Mouse (Mus musculus): ENCODE measurements at regions not wholly inside any gene's neighbourhood (a gene's known extent, or its start where the extent isn't known, plus 50 kb on each side); places are given as distances from the start of the nearest gene placed in this dataset.

GRCm38 (mm10) chr17:15214157-15214685 lies 162.5 kb downstream of the Dll1 start:
- TF ChIP-seq CTCF (IDR thresholded peaks at IDR 0.05; ENCODE audit: control insufficient read depth, insufficient read depth, insufficient read length) (no peak), FOSL1 (IDR thresholded peaks at IDR 0.05; ENCODE audit: insufficient read depth, low read length, poor library complexity, severe bottlenecking) (no peak), USF1 (IDR thresholded peaks at IDR 0.05; ENCODE audit: low read depth) (no peak), MYOD1 (IDR thresholded peaks at IDR 0.05; ENCODE audit: control insufficient read depth, insufficient read length, low read depth) (no peak), CEBPB (IDR thresholded peaks at IDR 0.05; ENCODE audit: low read depth) (no peak), MAX (IDR thresholded peaks at IDR 0.05) (no peak)
